Mouse (Mus musculus): ENCODE measurements around the gene Ak5.
A peak's percentile ranks its signal among the peaks of the same experiment; 100 is the strongest.
"Not testable (repeated sequence)": the region's sequence is repeated elsewhere in the genome, so short reads cannot be mapped to it uniquely, and the experiment has no call there.

Gene Ak5

DNA sequence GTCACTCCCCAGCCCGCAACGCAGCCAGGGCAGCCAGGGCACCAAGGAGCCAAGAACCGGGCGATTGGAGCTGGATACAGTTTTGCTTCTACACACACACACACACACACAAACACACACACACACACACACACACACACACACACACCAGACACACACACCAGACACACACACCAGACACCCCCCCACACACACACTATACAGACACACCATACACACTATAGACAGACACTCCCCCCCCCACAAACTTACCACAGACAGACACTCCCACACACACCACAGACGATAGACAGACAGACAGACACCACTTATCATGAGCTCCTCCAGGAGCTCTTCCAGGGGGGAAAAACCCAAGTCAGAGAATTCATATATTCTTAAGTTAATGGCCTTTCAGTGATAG, at the start of gene Ak5:
Gene Ak5 (minus strand): TSS at position 122 of the 400 bp plus-strand sequence.
- Histone ChIP-seq H3K4me3 (replicated peaks; ENCODE audit: low read length) (peak within 1 kb of the TSS; percentile 80), H3K36me3 (ENCODE audit: insufficient read depth, low read length) (no peaks in the 10 kb centered on the region), H3K4me1 (replicated peaks; ENCODE audit: low read depth, low read length) (peaks cover 16% of the 10 kb centered on the region), H3K9me3 (ENCODE audit: low read length) (no peaks in the 10 kb centered on the region), H3K27me3 (ENCODE audit: insufficient read depth, low read length) (peaks cover 58% of the 10 kb centered on the region)
- TF ChIP-seq CTCF (conservative IDR thresholded peaks at IDR 0.05; ENCODE audit: low read length) = no peak
- TF ChIP-seq POU5F1 (IDR thresholded peaks at IDR 0.05; ENCODE audit: borderline replicate concordance, low read length) = no peak
- TF ChIP-seq NANOG (IDR thresholded peaks at IDR 0.05; ENCODE audit: borderline replicate concordance, low read length) = no peak

DNA sequence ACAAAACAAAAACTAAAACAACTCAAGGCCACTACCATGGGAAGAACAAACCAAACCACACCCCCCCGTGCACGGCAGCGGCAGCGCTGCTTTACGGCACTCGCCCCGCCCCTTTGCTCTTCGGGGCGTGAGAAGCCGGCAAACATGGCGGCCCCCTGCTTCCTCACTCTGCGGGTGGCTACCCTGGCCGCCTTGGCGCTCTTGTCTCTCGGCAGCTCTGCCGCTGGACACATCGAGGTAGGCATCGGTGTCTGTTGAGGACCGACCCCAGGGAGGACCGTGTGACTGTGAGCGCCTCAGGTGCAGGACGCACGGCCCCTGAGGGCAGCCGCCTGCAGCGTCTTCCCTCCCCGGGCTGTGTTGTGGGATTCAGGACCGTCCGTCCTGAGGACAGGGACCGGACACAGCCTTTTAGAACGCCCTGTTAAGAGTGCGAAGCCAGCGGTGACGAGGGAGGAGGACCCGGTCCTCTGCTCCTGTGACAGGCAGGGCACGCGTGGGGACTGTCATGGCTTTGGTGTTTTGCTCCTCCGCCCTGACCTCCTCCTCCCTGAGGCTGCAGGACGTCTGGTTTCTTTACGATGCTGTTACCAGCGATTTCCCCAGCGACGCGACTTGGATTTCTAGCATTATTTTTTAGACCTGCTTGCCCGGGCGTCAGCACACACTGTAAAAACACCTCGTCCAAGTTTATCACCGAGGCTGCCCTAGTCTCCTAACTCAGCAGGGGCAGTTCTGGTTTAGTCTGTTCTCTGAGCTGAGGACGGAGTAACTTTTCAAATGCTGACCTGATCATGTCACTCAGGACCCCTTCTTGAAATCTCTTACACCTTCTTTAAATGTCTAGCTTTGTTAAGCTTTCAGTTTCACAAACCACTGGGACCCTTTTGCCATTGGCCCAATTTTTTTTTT, 46.1 kb upstream of the Ak5 start, which contains the start of gene Pigk:
Gene Pigk (plus strand): TSS at position 110 of the 912 bp plus-strand sequence.
- 0 out of 2 replicates have a peak, but pooled peaks cover 4% of the 10 kb centered on the region for H3K36me3 ChIP-seq (ENCODE audit: insufficient read depth, low read length)
- H3K4me1 ChIP-seq (replicated peaks; ENCODE audit: low read depth, low read length) = peaks cover 11% of the 10 kb centered on the region
- H3K9me3 ChIP-seq (ENCODE audit: low read length) = no peaks in the 10 kb centered on the region
- peak within 1 kb of the TSS; percentile 99 for H3K4me3 ChIP-seq (replicated peaks; ENCODE audit: low read length)
- no peaks in the 10 kb centered on the region for H3K27me3 ChIP-seq (ENCODE audit: insufficient read depth, low read length)
- TF ChIP-seq NANOG (IDR thresholded peaks at IDR 0.05; ENCODE audit: borderline replicate concordance, low read length) (no peak), POU5F1 (IDR thresholded peaks at IDR 0.05; ENCODE audit: borderline replicate concordance, low read length) (no peak), CTCF (conservative IDR thresholded peaks at IDR 0.05; ENCODE audit: low read length) (no peak)

DNA sequence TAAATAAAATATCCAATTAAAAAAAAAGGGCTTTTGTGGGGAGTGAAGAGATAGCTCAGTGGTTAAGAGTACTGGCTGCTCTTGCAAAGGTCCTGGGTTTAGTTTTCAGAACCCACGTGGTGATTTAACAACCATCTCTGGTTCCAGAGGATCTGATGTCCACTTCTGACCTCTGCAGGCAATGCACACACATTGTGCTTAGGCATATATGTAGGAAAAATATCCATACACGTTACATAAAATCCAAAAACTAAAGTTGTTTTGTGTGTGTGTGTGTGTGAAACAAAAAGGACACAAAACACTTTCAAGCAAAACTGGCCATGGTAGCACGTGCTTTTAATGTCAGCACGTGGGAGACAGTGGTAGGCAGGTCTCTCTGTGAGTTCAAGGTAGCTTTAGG, 44.8 kb upstream of the Ak5 start:
- Histone ChIP-seq H3K27me3 (ENCODE audit: insufficient read depth, low read length) (no peaks in the 10 kb centered on the region), H3K9me3 (ENCODE audit: low read length) (no peaks in the 10 kb centered on the region), H3K4me3 (replicated peaks; ENCODE audit: low read length) (no peak overlapping the region), H3K36me3 (ENCODE audit: insufficient read depth, low read length) (no peaks in the 10 kb centered on the region), H3K4me1 (replicated peaks; ENCODE audit: low read depth, low read length) (peaks cover 11% of the 10 kb centered on the region)
- TF ChIP-seq POU5F1 (IDR thresholded peaks at IDR 0.05; ENCODE audit: borderline replicate concordance, low read length) = no peak
- TF ChIP-seq CTCF (conservative IDR thresholded peaks at IDR 0.05; ENCODE audit: low read length) = no peak
- no peak for TF ChIP-seq NANOG (IDR thresholded peaks at IDR 0.05; ENCODE audit: borderline replicate concordance, low read length)

DNA sequence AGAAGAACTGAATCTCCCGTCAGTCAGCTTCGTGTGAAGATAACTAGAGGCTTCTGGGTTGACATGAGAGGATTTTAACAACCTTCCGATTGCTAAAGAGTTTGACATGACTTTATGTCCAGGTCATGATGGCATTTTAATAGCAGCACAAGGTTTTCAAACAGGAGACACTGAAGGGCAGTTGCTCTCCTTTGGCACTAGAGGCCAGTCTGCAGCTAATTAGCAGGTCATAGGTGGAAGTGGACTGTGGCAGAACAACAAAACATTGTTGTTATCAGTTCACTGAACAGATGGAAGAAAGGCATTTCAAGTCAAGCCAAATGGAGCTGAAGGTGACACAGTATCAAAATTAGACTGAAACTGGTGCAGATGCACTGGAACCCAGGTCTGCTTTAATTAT, 41.8 kb upstream of the Ak5 start:
- H3K36me3 ChIP-seq (ENCODE audit: insufficient read depth, low read length) = no peaks in the 10 kb centered on the region
- no peaks in the 10 kb centered on the region for H3K9me3 ChIP-seq (ENCODE audit: low read length)
- H3K4me3 ChIP-seq (replicated peaks; ENCODE audit: low read length) = no peak overlapping the region
- H3K27me3 ChIP-seq (ENCODE audit: insufficient read depth, low read length) = no peaks in the 10 kb centered on the region
- peaks cover 5% of the 10 kb centered on the region for H3K4me1 ChIP-seq (replicated peaks; ENCODE audit: low read depth, low read length)
- TF ChIP-seq POU5F1 (IDR thresholded peaks at IDR 0.05; ENCODE audit: borderline replicate concordance, low read length) (no peak), CTCF (conservative IDR thresholded peaks at IDR 0.05; ENCODE audit: low read length) (no peak), NANOG (IDR thresholded peaks at IDR 0.05; ENCODE audit: borderline replicate concordance, low read length) (no peak)

DNA sequence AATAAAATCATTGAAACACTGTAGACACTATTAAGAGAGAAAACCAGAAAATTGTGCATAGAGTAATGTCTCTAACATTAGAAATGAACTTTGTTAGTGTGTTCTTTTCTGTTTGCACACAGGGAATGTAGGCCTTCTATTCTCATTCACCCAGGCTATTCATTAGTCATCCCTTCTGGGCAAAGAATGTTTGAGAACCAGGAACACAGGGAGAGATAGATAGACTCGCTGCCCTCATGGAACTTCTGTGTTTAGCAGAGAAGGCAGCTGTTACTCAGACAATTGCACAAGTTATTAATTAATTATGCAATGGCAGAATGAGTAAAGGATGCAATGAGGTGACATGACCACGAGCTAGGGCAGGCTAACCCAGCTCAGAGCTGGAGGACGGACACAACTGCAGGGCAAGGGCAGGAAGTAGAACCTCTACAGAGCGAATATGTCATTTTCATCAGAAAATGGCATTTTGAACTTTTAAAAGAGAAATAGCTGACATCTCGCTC, 39.2 kb upstream of the Ak5 start:
- H3K36me3 ChIP-seq (ENCODE audit: insufficient read depth, low read length) = no peaks in the 10 kb centered on the region
- H3K27me3 ChIP-seq (ENCODE audit: insufficient read depth, low read length) = no peaks in the 10 kb centered on the region
- peaks cover 5% of the 10 kb centered on the region for H3K4me1 ChIP-seq (replicated peaks; ENCODE audit: low read depth, low read length)
- no peaks in the 10 kb centered on the region for H3K9me3 ChIP-seq (ENCODE audit: low read length)
- TF ChIP-seq POU5F1 (IDR thresholded peaks at IDR 0.05; ENCODE audit: borderline replicate concordance, low read length) (no peak), CTCF (conservative IDR thresholded peaks at IDR 0.05; ENCODE audit: low read length) (no peak), NANOG (IDR thresholded peaks at IDR 0.05; ENCODE audit: borderline replicate concordance, low read length) (no peak)
- H3K4me3 ChIP-seq (replicated peaks; ENCODE audit: low read length) = no peak overlapping the region

DNA sequence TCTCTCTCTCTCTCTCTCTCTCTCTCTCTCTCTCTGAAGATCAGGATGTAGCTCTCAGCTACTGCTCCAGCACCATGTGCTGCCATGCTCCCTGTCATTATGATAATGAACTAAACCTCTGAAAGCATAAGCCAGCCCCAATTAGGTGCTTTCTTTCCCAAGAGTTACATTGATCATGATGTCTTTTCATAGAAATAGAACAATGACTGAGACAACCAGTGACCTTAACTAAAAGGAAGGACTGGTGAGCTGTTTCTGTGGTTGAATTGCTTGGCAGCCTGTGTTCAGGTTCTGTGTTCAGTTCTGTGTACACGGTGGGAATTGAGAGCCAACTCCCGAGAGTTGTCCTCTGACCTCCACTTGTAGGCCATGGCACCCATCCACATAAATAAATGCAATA, 38.7 kb upstream of the Ak5 start:
- no peaks in the 10 kb centered on the region for H3K27me3 ChIP-seq (ENCODE audit: insufficient read depth, low read length)
- H3K4me1 ChIP-seq (replicated peaks; ENCODE audit: low read depth, low read length) = peaks cover 10% of the 10 kb centered on the region
- TF ChIP-seq CTCF (conservative IDR thresholded peaks at IDR 0.05; ENCODE audit: low read length) (no peak), POU5F1 (IDR thresholded peaks at IDR 0.05; ENCODE audit: borderline replicate concordance, low read length) (no peak), NANOG (IDR thresholded peaks at IDR 0.05; ENCODE audit: borderline replicate concordance, low read length) (no peak)
- no peak overlapping the region for H3K4me3 ChIP-seq (replicated peaks; ENCODE audit: low read length)
- no peaks in the 10 kb centered on the region for H3K9me3 ChIP-seq (ENCODE audit: low read length)
- no peaks in the 10 kb centered on the region for H3K36me3 ChIP-seq (ENCODE audit: insufficient read depth, low read length)

DNA sequence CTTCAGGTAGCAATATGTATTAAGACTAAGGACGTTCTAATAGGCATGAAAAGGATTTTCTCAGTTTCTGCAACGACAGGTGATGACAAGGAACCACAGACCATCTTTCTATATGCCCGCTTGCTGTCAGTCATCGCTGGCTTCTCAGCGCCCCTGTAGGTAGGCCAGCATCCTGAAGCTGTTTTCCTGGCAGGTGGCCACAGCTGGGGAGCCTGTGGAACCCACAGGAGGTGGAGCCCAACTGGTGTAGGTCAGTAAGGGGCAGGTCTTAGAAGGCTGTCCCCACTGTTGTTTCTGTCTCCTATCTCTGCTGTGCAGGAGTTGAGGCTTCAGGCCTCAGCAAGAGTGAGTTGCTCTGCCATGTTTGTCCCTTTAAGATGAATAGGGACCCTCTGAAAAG, 37.7 kb upstream of the Ak5 start:
- Histone ChIP-seq H3K36me3 (ENCODE audit: insufficient read depth, low read length) (no peaks in the 10 kb centered on the region), H3K27me3 (ENCODE audit: insufficient read depth, low read length) (no peaks in the 10 kb centered on the region), H3K9me3 (ENCODE audit: low read length) (no peaks in the 10 kb centered on the region), H3K4me3 (replicated peaks; ENCODE audit: low read length) (no peak overlapping the region), H3K4me1 (replicated peaks; ENCODE audit: low read depth, low read length) (peaks cover 12% of the 10 kb centered on the region)
- TF ChIP-seq NANOG (IDR thresholded peaks at IDR 0.05; ENCODE audit: borderline replicate concordance, low read length) = no peak
- no peak for TF ChIP-seq CTCF (conservative IDR thresholded peaks at IDR 0.05; ENCODE audit: low read length)
- no peak for TF ChIP-seq POU5F1 (IDR thresholded peaks at IDR 0.05; ENCODE audit: borderline replicate concordance, low read length)

DNA sequence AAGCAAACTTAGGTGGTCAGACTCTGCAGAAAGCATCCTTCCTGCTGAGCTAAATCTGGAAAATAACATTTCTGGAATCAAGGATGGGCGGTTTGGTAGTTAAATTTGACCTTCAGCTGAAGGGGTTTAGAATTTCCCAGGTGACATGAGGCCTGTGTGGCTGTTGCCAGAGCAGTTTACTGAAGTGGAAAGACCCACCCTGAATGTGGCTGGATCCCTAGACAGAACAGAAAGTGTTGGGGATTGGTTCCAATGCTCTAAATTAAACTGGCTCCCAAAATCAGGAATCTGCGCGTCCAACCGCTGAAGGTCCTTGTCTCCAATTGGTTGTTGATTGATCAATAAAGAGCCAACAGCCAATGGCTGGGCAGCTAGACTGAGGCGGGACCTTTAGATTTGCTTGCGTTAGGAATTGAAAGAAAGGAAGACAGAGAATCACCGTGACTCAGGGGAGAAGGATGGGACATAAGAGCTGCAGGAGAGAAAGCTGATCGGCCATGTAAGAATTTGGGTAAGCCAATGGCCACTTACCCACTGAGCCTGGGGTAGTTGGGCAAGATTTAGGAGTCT, 34.2 kb upstream of the Ak5 start:
- TF ChIP-seq CTCF (conservative IDR thresholded peaks at IDR 0.05; ENCODE audit: low read length) (no peak), NANOG (IDR thresholded peaks at IDR 0.05; ENCODE audit: borderline replicate concordance, low read length) (no peak), POU5F1 (IDR thresholded peaks at IDR 0.05; ENCODE audit: borderline replicate concordance, low read length) (no peak)
- H3K27me3 ChIP-seq (ENCODE audit: insufficient read depth, low read length) = peaks cover 9% of the 10 kb centered on the region; the same call in 1 of the 2 replicates
- H3K4me1 ChIP-seq (replicated peaks; ENCODE audit: low read depth, low read length) = peaks cover 12% of the 10 kb centered on the region
- H3K36me3 ChIP-seq (ENCODE audit: insufficient read depth, low read length) = no peaks in the 10 kb centered on the region
- no peaks in the 10 kb centered on the region for H3K9me3 ChIP-seq (ENCODE audit: low read length)
- peak overlapping the region; percentile 70 for H3K4me3 ChIP-seq (replicated peaks; ENCODE audit: low read length)

DNA sequence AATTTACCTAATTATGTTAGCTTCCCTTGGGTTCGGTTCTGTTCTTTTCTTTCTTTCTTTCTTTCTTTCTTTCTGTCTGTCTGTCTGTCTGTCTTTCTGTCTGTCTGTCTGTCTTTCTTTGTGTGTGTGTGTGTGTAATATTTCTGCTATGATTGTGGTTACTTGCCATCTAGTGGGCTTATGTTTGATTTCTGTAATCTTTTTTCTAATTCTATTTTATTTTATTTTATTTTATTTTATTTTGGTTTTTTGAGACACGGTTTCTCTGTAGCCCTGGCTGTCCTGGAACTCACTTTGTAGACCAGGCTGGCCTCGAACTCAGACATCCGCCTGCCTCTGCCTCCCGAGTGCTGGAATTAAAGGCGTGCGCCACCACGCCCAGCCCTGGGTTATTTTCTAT, 33.4 kb upstream of the Ak5 start:
- H3K4me1 ChIP-seq (replicated peaks; ENCODE audit: low read depth, low read length) = peaks cover 12% of the 10 kb centered on the region
- H3K4me3 ChIP-seq (replicated peaks; ENCODE audit: low read length); H3K36me3 ChIP-seq (ENCODE audit: insufficient read depth, low read length); H3K27me3 ChIP-seq (ENCODE audit: insufficient read depth, low read length); H3K9me3 ChIP-seq (ENCODE audit: low read length): not testable (repeated sequence)
